Mouse (Mus musculus) Muller cell, postnatal 12 days (primary cell): ENCODE results near the gene Gsdma2.

ENCODE experiments used
- DNase-seq: peaks from one replicate; pipeline ENCODE4 v3.0.0-alpha.2; 2015; ENCODE audit errors: inconsistent ontology term

Gene Gsdma2

DNA sequence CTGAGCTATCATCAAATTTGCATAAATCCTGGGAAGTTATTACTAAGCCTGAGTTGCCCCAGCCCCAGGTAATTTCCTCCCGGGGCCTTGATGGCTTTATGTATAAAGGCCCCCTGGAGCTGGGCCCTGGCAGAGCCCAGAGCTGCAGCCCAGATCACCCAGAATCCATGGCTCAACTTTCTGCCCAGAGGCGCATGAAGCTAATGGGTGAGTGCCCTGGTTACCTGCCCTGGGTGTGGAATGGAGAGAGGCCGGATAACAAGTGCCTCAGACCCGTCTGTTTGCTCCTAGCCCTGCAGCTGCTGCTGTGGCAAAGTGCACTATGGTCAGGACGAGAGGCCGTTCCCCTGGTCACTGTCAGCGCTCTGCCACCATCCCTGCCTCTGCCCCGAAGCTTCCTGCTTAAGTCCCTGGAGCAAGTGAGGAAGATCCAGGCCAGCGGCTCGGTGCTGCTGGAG, 54.7 kb downstream of the Gsdma2 start, which contains the start of gene Csf3:
TSS of gene Csf3 (plus strand) at position 51 of the 458 bp plus-strand sequence.
- DNase-seq, result no peak

DNA sequence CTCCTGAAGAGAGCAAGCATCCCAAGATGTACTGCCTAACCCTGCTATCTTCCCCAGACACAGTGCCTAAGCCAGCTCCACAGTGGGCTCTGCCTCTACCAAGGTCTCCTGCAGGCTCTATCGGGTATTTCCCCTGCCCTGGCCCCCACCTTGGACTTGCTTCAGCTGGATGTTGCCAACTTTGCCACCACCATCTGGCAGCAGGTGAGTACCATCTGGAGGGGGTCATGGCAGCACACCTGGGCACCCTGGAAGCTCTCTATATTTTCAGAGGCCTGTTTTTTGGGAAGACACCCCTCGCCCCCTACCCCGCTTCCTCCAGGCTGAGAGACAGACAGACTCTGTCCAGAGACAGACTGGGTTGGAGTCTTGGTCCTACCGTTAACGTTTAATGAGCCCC, 55.8 kb downstream of the Gsdma2 start:
- no peak for DNase-seq

DNA sequence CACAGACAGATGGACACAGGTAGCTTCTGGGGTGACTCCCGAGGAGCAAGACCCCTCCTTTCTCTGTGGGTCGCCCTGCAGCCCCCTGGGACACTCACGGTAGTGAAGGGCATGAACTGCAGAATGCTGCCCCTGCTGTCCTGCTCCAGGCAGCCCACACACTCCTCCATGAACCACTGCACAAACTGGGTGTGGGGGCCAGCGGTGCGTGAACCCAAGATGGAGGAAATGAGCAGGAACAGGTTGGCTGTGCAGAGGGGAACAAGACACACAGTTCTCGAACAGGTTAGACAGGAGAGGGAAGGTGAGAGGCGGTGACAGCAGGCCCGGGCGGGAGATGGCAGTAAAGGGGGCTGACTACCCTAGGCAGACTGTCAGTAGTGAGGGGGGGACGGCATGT, 58.5 kb downstream of the Gsdma2 start:
- no peak for DNase-seq
